In genomic region chr7:80882830-80883505, GRCm38 (mm10) we compare ENCODE assay signal across 1 mouse cellular context.
A peak's percentile ranks its signal among the peaks of the same experiment; 100 is the strongest.
TF ChIP-seq lines count a peak whose summit lies in the region.

No protein-coding gene starts in this region.

TF ChIP-seq in MEL, 35 proteins besides CTCF, POLR2A, EP300 and RAD21 (continued from another document):
- TF ChIP-seq MAZ (IDR thresholded peaks at IDR 0.05; ENCODE audit: low read depth, low read length): peak; percentile 67; the same call in 1 of the 2 replicates
- peak; percentile 34 for TF ChIP-seq MYC (IDR thresholded peaks at IDR 0.05; ENCODE audit: low read depth, low read length)
- TF ChIP-seq E2F4 (IDR thresholded peaks at IDR 0.05; ENCODE audit: borderline replicate concordance, low read depth, low read length): no peak
